Mouse (Mus musculus) forebrain, postnatal 0 days (tissue): ENCODE data around the gene Fam49a. TPM values are rescaled to one million over a fixed set of nuclear protein-coding genes. Genes with fewer than 3 reads are reported as not detected.
"Not testable (repeated sequence)": the region's sequence is repeated elsewhere in the genome, so short reads cannot be mapped to it uniquely, and the experiment has no call there.

Source experiments
- ATAC-seq: fragments of 200-750 bp; cut with Nextera tagmentation; 2 replicates; pipeline ENCODE4 v1.8.0; 2017; ENCODE audit warnings: mild to moderate bottlenecking, moderate library complexity
- DNase-seq: peaks from one replicate; pipeline ENCODE4 v3.0.0-alpha.2; 2015
- H3K27ac ChIP-seq: fragments of 300-500 bp; sonication (generic); 2 replicates; pipeline ENCODE4 v1.5.1; 2014; ENCODE audit warnings: low read depth, mild to moderate bottlenecking, antibody characterized with exemption, low read length, moderate library complexity, mixed read lengths
- H3K27me3 ChIP-seq: fragments of 300-500 bp; sonication (generic); 2 replicates; pipeline ENCODE4 v1.6.1; 2014; ENCODE audit warnings: mild to moderate bottlenecking, low read length, mixed read lengths; ENCODE audit not compliant: insufficient read depth
- H3K36me3 ChIP-seq: fragments of 300-500 bp; sonication (generic); 2 replicates; pipeline ENCODE4 v1.6.1; 2014; ENCODE audit warnings: mild to moderate bottlenecking, moderate library complexity; ENCODE audit not compliant: insufficient read depth
- H3K4me1 ChIP-seq: fragments of 300-500 bp; sonication (generic); 2 replicates; pipeline ENCODE4 v1.6.1; 2014; ENCODE audit warnings: antibody characterized with exemption; ENCODE audit not compliant: insufficient read depth
- H3K4me2 ChIP-seq: fragments of 300-500 bp; sonication (generic); 2 replicates; pipeline ENCODE4 v1.6.1; 2014; ENCODE audit warnings: low read depth, mild to moderate bottlenecking, moderate library complexity
- H3K4me3 ChIP-seq: fragments of 300-500 bp; sonication (generic); 2 replicates; pipeline ENCODE4 v1.5.1; 2014; ENCODE audit warnings: low read depth, low read length, mixed read lengths
- H3K9ac ChIP-seq: fragments of 300-500 bp; sonication (generic); 2 replicates; pipeline ENCODE4 v1.6.1; 2014; ENCODE audit warnings: mild to moderate bottlenecking
- H3K9me3 ChIP-seq: fragments of 300-500 bp; sonication (generic); 2 replicates; pipeline ENCODE4 v1.6.1; 2016; ENCODE audit warnings: low read length
- CTCF ChIP-seq: sonication (generic); IDR thresholded peaks from 2 replicates; pipeline ENCODE4 v1.5.1; 2016; ENCODE audit warnings: antibody characterized with exemption, control low read depth, low read depth
- WGBS: fragments of 180-500 bp; shearing (Covaris S2); extraction: QIAGEN DNeasy Blood & Tissue Kit; methylation state at CpG from one replicate; pipeline ENCODE4 v1.1.7; 2014; 5-methylcytosine and 5-hydroxymethylcytosine counted together
- polyA plus RNA-seq: library from polyadenylated mRNA; unstranded; fragments of >200 nt; fragmentation: Nextera tagmentation; extraction: Ambion mirVana; gene quantifications from 2 replicates; pipeline ENCODE4 v1.2.1, GENCODE M21; 2015
- total RNA-seq: library from RNA; depleted of rRNA; stranded (reverse); fragments of >200 nt; gene quantifications from 2 replicates; pipeline ENCODE4 v1.2.3, GENCODE M21; 2014

The Fam49a gene
- total and polyA plus RNA-seq, 2 experiments from 2014 or later = 120 to 202 TPM

- no peaks in the 10 kb centered on the region for H3K36me3 ChIP-seq
- DNase-seq (peak; percentile 81), ATAC-seq (peak; percentile 87)
- H3K27ac ChIP-seq = peak overlapping the region; percentile 62
- H3K4me3 ChIP-seq = no peak overlapping the region
- TF ChIP-seq CTCF = no peak
- peaks cover 13% of the 10 kb centered on the region; the same call in 1 of the 2 replicates for H3K4me1 ChIP-seq
- H3K4me2 ChIP-seq = 0 out of 2 replicates have a peak overlapping the region, but pooled peaks have one; percentile 2
- H3K9me3 ChIP-seq = no peaks in the 10 kb centered on the region
- no peak overlapping the region for H3K9ac ChIP-seq
- WGBS = 13% methylated on average over 6 of the region's 6 CpGs
- no peaks in the 10 kb centered on the region for H3K27me3 ChIP-seq
Observed at GRCm38 (mm10) chr12:12225706-12226105, 36.2 kb upstream of the Fam49a start.

GRCm38 (mm10) chr12:12227594-12227993, 34.3 kb upstream of the Fam49a start:
- Histone ChIP-seq H3K27ac (no peak overlapping the region), H3K9ac (no peak overlapping the region), H3K9me3 (no peaks in the 10 kb centered on the region), H3K27me3 (no peaks in the 10 kb centered on the region), H3K36me3 (no peaks in the 10 kb centered on the region), H3K4me3 (no peak overlapping the region), H3K4me1 (peaks cover 11% of the 10 kb centered on the region; the same call in 1 of the 2 replicates), H3K4me2 (no peak overlapping the region)
- ATAC-seq (no peak), DNase-seq (no peak)
- 90% methylated on average over 3 of the region's 3 CpGs for WGBS
- TF ChIP-seq CTCF = no peak

DNA sequence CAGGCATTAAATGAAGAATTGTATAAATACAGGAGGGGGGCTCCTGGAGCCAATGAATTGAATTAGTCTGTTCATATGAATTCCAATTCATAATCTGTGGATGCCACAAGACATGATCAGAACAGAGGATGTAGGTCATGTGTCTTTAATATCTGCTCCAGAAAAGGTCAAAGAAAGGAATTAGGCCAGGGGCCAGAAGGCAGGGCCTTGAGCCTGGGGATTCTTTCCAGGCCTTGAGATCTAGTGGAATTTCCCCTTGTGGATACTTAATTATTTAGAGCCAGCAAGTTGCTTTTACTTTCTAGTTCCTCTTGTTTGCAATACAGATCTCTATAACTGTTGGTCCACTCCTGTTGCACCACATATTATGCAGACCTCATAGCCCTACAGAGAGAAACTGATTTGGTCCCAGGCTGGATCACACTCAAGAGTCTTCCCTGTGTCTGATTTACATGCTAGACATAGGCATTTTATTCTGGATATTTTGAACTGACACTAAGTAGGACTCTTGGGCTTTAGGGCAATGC, 31.8 kb upstream of the Fam49a start:
- no peak overlapping the region for H3K9ac ChIP-seq
- no peak for DNase-seq
- no peak for TF ChIP-seq CTCF
- H3K36me3 ChIP-seq = no peaks in the 10 kb centered on the region
- H3K27me3 ChIP-seq = no peaks in the 10 kb centered on the region
- H3K4me2 ChIP-seq = no peak overlapping the region
- peaks cover 11% of the 10 kb centered on the region; the same call in 1 of the 2 replicates for H3K4me1 ChIP-seq
- no peak overlapping the region for H3K27ac ChIP-seq
- H3K9me3 ChIP-seq = no peaks in the 10 kb centered on the region
- no peak for ATAC-seq
- H3K4me3 ChIP-seq = no peak overlapping the region

DNA sequence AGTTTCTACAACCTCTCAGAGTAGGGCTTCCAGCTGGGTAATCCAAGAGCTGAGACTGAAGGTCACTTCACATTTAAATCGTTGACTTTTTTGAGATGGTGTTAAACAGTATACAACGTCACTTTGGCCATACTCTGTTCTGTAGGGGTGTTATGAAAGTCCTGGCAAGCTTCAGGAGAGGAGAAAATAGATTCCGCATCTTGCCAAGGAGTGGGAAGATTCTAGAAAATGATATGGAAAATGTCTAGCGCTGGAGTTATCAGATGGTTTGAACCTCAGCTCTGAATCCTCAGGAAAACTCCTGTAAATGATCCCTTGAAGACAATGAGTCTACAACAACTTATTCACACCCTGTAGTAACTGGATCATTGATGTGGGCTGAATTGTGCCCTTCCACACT, 29.8 kb upstream of the Fam49a start:
- WGBS = 78% methylated on average over 4 of the region's 4 CpGs

GRCm38 (mm10) chr12:12236978-12237377, 25.0 kb upstream of the Fam49a start:
- Histone ChIP-seq H3K4me2 (no peak overlapping the region), H3K36me3 (no peaks in the 10 kb centered on the region), H3K4me1 (no peaks in the 10 kb centered on the region), H3K9ac (no peak overlapping the region), H3K9me3 (no peaks in the 10 kb centered on the region), H3K27ac (no peak overlapping the region), H3K27me3 (no peaks in the 10 kb centered on the region), H3K4me3 (no peak overlapping the region)
- WGBS = 36% methylated on average over 5 of the region's 5 CpGs
- no peak for TF ChIP-seq CTCF
- DNase-seq = no peak
- no peak for ATAC-seq

More for the DNA sequence above, 29.8 kb upstream of the Fam49a start:
- Histone ChIP-seq H3K27me3 (no peaks in the 10 kb centered on the region), H3K36me3 (no peaks in the 10 kb centered on the region), H3K27ac (no peak overlapping the region), H3K9ac (no peak overlapping the region), H3K9me3 (no peaks in the 10 kb centered on the region), H3K4me2 (no peak overlapping the region), H3K4me1 (0 out of 2 replicates have a peak, but pooled peaks cover 4% of the 10 kb centered on the region), H3K4me3 (no peak overlapping the region)
- ATAC-seq (no peak), DNase-seq (no peak)
- no peak for TF ChIP-seq CTCF

DNA sequence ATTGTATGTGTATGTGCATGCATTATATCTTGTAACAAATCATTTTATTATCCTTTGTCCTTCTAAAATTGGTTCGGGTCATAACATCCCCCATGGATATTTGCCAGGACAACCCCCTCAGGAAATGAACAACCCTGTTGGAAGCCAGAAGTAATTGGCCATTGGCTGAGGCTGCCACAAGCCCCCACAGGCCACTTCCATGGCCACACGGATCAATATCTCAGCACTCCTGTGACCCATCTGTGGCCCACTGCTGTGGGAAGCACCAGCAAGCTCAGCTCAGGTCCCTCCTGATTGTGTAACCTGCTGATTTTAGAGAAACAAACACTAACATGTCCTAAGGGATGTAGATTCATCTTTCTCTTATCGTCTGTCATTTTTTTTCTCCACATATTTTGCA, 22.4 kb upstream of the Fam49a start:
- ATAC-seq (no peak), DNase-seq (no peak)
- Histone ChIP-seq H3K27me3 (no peaks in the 10 kb centered on the region), H3K36me3 (no peaks in the 10 kb centered on the region), H3K9me3 (no peaks in the 10 kb centered on the region), H3K4me1 (no peaks in the 10 kb centered on the region), H3K9ac (no peak overlapping the region), H3K27ac (no peak overlapping the region), H3K4me3 (no peak overlapping the region), H3K4me2 (no peak overlapping the region)
- 56% methylated on average over 3 of the region's 3 CpGs for WGBS
- TF ChIP-seq CTCF = no peak

DNA sequence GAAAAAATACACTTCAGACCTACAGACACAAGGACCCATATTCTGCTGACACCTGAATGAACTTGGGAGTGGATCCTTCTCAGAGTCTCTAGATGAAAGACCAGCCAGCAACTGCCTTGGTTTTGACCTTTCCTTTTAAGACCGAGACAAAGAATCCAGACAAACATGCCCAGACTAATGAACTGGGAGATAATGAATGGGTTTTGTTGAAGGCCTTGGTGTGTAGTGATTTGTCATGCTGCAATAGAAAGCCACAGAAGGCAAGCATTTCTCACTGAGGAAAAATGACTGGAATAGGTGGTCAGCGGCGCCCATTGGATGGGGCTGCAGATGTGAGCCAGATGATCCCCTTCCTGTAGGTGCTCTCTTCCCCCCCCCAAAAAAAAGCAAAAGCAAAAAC, 18.8 kb upstream of the Fam49a start:
- H3K36me3 ChIP-seq = no peaks in the 10 kb centered on the region

DNA sequence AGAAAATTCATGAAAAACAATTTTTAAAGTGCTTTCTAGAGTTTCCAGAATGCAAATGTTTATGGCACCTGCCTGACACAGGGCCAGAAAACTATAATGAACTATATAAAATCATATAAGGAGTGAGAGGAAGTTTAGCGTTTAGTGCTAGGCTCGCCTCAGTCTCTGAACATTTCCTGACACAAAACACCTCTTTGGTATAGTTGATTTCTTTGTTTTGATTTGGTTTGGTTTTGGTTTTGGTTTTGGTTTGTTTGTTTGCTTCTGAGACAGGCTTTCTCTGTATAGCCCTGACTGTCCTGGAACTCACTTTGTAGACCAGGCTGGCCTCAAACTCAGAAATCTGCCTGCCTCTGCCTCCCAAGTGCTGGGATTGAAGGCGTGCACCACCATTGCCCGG, 14.9 kb upstream of the Fam49a start:
- not testable (repeated sequence) for H3K27me3 ChIP-seq, DNase-seq, H3K4me3 ChIP-seq, H3K9ac ChIP-seq, H3K4me2 ChIP-seq, H3K27ac ChIP-seq, ATAC-seq, H3K4me1 ChIP-seq, H3K9me3 ChIP-seq, H3K36me3 ChIP-seq
- WGBS = 93% methylated on average over 4 of the region's 4 CpGs

More for the DNA sequence above, 18.8 kb upstream of the Fam49a start:
- Histone ChIP-seq H3K27ac (no peak overlapping the region), H3K9ac (no peak overlapping the region), H3K4me3 (no peak overlapping the region), H3K4me1 (no peaks in the 10 kb centered on the region), H3K27me3 (no peaks in the 10 kb centered on the region), H3K4me2 (no peak overlapping the region), H3K9me3 (no peaks in the 10 kb centered on the region)
- 57% methylated on average over 3 of the region's 3 CpGs for whole genome bisulfite sequencing
- no peak for ATAC-seq
- DNase-seq = no peak
- TF ChIP-seq CTCF = no peak
